Mouse (Mus musculus) left cerebral cortex, postnatal 14 days (tissue): ENCODE data around the gene Thra. TPM values are rescaled to one million over a fixed set of nuclear protein-coding genes. Genes with fewer than 3 reads are reported as not detected.
A peak's percentile ranks its signal among the peaks of the same experiment; 100 is the strongest.

Experiments used
- DNase-seq, 2 experiments: peaks; one replicate each; pipeline ENCODE4 v3.0.0; 2021 to 2022; ENCODE audit warnings: low spot score in 2 of 2, mixed read lengths in 1 of 2
- intact Hi-C: fragments of 180-260 bp; cut with DNase I; formaldehyde crosslinking; loops from one replicate; pipeline ENCODE4 v1.15.1; 2025
- total RNA-seq, 2 experiments: library from RNA; stranded (reverse); gene quantifications; 2 replicates each; pipeline ENCODE4 v1.2.3; 2021

The Thra gene
- total RNA-seq, 2 experiments from 2014 or later: 962 to 1,004 TPM

DNA sequence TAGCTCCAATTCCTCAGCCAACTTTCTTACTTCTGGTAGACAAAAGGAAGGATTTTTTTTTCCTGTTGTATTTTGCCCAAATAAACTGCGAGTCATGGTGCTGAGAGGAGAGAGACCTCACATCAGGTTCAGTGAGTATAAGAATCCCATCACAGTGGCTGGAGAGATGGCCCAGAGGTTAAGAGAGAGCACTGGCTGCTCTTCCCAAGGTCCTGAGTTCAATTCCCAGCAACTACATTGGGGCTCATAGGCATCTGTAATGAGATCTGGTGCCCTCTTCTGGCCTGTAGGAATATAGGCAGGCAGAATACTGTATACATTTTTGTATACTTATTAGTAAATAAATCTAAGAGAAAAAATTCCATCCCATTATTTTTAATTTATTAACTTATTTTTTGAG lies 47.3 kb downstream of the Thra start:
- intact Hi-C loops: loop anchor here (2.0 to 5.0 kb wide), 4 partner anchors 15 to 87 kb away; partner anchors contain the start of genes Csf3 and Thra
- no peak for DNase-seq

DNA sequence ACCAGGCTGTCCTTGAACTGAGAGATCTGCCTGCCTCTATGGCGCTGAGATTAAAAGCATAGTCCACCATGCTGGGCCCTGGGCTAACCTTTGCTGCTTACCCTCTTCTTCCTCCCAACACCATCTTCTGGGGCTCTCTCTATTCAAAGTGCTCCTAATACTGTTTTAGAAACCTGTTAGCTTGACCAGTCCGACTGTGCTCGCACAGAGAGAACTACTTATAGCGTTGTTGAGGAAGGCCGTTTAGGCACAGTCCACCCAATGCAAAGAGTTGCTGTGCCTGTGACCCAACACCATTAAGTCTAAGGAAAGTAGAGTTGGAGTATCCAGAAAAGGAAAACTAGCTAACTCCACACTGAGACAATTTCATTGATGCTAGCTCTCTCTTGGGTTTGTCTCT lies 47.7 kb downstream of the Thra start:
- DNase-seq: no peak
- intact Hi-C loops: loop anchor here (5.0 kb wide), 1 partner anchor 71 kb away; no protein-coding TSS in a partner anchor

DNA sequence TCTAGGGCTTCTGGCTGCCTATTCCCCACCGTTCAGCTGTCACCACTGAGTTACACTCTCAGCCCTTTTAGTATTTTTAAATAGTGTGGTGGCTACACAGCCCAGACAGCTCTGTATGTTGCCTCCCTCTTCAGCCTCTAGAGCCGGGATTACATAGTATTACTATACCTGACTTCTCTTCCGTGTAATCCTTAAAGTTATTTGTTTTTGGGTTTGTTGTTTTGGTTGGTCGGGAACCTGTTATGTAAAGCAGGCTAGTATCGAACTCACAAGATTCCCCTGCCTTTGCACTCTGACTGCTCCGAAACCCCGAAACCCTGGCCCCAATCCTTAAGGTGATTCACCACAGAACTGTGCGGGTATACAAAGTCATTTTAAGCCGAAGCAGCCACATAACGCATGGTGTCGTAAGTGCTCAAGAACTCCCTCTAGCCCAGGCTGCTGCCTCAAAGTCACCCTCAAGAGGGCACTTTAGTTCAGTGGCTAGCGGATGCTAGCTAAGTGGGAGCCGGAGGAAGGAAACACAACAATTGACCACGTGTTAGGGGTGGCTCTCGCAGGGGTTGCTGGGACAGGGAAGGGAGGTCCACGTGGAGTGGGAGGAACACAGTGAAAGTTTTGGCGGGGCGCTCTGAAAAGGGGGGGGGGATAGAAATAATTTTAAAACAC lies 48.2 kb downstream of the Thra start:
- DNase-seq: peak; percentile 85 to 90
- intact Hi-C loops: loop anchor here (5.0 kb wide), 1 partner anchor 71 kb away; no protein-coding TSS in a partner anchor

DNA sequence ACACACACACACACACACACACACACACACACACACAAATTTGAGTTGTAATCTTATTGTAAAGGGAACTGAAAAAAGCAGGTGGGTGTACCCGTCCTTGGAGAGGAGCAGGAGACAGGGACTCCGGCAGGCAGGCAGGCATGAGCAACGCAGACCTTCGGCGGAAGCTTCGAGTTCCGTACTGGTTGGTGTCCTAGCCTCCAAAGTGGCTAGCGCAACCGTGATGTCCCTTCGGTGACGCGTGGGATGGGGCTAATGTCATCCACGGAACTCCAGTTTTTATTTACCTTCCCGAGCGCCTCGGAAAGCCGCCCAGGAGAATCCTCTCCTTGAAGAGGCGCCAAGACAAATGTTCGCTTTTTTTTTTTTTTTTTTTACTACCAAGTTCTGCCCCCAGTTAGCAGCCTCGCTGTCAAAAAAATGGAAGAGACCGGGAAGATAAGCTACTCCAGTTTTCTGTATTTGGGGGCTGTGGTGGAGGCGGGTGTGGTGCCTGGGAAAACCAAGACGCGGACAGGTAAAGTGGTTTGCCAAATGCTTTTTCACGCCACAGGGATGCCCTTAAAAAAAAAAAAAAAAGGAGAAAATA lies 48.9 kb downstream of the Thra start:
- intact Hi-C loops: loop anchor here (5.0 kb wide), 1 partner anchor 72 kb away; no protein-coding TSS in a partner anchor
- no peak for DNase-seq

DNA sequence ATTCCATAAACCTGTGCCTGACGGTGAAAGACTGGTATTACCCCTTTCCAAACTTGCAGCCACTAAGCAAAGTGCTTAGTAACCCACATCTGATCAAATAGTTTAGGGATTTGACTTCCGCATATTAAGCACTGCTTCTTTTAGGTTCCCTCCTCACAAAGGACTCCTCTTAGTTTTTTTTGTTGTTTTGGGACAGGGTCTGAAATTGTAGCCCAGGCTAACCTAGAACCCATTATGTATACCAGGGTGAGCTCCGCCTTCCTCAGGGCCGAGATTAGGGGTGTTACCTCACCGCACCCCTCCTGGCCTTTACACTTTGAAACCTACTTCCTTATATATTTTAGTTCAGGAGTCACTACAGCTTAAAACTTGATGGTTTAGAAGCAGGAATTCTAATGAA lies 49.4 kb downstream of the Thra start:
- no peak for DNase-seq
- intact Hi-C loops: loop anchor here (5.0 kb wide), 1 partner anchor 73 kb away; no protein-coding TSS in a partner anchor

DNA sequence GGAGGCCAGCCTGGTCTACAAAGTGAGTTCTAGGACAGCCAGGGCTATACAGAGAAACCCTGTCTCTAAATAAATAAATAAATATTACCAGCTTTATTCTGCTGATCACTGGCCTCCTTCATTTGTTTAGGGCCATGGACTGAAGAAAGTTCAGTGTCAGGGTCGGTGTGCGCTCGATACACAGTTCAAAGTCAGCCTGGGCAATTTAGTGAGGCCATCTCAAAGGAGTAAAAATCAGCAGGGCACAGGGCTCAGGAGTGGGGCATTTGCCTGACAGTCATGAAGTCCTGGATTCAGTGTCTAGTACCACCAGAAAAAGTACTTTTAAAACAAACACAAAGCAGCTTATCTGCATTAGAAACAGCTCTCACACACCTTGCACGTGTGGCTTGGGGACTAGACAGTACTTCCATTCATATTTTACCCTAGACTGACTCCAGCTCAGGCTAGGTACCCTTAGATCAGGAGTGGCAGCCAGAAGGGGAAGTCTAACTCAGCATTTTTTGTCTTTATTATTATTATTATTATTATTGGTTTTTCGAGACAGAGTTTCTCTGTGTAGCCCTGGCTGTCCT lies 50.3 kb downstream of the Thra start:
- DNase-seq: no peak
- intact Hi-C loops: no loop called here

DNA sequence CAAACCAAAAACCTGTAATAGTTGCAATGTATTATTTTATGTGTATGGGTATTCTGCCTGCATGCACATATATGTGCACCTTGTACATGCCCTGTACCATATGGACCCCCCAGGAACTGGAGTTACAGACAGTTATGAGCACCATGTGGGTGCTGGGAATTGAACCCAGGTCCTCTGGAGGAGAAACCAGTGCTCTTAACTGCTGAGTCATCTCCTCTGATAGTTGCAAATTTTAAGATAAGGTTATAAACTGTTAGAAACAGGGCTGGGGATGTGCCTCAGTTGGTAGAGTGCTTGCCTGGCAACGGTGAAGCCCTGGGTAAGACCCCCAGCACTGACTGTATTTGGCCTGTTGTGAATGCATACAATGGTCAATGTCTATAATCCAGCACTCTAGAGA lies 51.0 kb downstream of the Thra start:
- no peak for DNase-seq
- intact Hi-C loops: no loop called here

DNA sequence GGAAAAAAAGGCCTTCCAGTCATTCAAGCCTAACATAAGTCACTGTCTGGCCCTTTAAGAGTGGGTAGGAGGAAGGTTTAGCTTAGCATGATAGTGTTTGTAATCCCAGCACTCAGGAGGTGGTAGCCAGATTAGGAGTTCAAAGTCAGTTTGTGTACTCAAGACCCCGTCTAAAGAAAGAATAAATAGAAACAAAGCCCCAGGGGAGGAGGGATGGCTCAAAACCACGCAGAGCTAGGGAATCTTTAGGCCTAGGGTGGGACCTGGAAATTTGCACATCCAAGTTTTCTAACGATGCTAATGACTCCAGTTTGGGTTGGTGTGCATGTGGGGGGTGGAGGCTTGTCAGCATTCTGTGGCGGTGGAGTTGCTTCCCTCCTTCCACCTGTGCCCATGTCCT lies 51.6 kb downstream of the Thra start:
- intact Hi-C loops: no loop called here
- DNase-seq: no peak

DNA sequence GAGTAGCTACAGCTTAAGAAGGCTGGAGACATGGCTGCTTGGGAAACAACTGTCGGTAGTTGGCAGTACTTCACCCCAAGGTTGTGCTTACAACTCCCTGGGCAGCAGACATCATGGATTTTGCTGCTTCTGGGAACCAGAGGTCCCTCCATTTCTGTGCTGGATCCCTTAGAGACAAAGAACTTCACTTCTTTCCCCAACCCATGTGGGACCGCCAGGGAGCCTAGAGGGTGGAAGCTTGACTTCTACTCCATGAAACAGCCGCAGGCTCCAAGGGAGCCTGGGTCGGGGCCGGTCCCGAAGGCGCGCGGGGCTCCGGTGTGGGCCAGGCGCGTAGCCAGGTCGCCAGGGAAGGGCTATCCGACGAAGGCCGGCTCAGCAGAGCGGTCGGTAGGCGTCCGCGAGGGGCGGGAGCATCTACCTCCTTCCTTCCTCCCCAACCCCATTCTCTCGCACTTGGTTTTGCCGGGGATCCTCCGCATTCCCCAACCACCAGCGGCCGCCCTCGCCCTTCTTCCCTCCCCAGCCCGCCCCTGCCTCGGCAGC lies 54.1 kb downstream of the Thra start:
- intact Hi-C loops: no loop called here
- peak in 1 of 2 experiments; percentile 66 for DNase-seq

DNA sequence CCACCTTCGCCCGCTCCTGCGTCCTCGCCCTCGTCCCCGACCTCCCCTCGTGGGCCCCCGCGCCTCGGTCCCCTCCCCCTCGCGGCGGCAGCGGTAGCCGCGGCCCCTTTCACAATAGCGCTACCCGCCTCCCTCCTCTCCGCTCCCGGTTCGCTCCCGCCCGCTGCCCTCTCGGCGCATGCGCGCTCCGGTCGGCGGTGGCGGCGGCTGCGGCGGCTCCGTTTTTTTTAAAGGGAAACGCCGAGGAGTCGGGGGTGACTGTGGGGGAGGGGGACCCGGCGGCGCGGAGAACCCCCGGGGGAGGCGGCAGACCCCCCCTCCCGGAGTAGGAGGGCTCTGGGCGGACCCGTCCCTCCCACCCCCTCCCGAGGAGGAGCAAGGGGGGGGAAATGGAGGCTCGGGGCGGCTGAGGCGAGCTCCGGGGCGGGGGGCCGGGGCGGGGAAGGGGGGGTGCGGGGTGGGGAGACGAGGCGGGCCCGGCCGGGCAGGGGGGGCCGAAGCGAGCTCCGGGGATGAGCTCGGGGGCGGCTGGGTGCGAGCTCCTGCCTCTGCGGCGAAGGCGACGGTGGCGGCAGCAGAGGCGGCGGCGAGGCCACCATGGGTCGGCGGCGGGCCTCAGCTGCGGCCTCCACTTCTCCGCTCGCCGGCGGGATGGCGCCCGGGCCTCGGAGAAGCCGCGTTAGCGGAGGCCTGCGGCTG lies 54.7 kb downstream of the Thra start, which contains the start of gene Msl1:
Gene Msl1, plus strand, starts transcription at position 502 of the 699 bp plus-strand sequence.
- intact Hi-C loops: no loop called here
- DNase-seq: peak in 1 of 2 experiments; percentile 88

DNA sequence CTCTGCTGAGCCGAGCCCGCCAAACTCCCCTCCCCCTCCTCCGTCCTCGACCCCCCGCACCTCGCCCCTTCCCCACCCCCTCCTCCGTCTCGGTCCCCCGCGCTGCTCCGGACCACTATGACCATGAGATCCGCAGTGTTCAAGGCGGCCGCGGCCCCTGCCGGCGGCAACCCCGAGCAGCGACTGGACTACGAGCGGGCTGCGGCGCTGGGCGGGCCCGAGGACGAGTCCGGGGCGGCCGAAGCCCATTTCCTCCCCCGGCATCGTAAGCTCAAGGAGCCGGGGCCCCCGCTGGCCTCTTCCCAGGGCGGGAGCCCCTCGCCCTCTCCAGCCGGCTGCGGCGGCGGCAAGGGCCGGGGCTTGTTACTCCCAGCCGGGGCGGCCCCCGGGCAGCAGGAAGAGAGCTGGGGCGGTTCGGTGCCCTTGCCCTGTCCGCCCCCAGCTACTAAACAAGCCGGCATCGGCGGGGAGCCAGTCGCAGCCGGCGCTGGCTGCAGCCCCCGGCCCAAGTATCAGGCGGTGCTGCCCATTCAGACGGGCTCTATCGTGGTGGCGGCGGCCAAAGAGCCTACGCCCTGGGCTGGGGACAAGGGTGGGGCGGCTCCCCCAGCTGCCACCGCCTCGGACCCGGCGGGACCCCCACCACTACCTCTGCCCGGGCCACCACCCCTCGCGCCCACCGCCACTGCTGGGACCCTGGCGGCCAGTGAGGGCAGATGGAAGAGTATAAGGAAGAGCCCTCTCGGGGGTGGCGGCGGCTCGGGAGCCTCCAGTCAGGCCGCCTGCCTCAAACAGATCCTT lies 55.5 kb downstream of the Thra start:
- no peak for DNase-seq
- intact Hi-C loops: no loop called here

DNA sequence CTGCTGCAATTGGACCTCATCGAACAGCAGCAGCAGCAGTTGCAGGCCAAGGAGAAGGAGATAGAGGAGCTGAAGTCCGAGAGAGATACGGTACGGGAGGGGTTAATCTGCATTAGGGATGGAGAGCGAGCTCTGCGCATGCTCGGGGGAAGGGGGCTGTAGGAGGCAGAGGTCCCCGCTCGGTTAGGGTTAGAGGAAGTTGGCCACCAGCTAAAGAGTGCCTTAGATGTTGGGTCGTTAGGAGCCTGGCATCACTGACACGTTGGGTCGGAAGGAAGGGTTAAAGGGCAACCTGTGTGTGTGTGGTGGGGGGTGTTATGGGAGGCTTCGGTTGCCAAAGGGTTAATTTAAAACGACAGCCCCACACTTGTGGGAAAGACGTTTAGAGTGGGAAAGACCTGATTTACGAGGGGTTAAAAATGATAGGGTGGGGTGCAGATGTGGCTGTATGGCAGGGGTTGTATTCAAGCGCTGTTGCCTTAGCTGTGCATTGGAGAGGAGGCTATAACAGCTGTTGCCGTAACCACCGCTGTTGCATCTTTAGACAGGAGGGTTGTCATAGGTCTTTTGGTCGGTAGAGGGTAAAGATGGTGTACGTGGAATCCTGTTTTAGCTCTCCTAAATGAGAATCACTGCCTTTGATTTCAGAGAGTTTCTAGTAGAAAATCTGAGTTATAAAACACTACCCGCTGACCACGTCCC lies 56.2 kb downstream of the Thra start:
- peak; percentile 76 to 86 for DNase-seq
- intact Hi-C loops: no loop called here

DNA sequence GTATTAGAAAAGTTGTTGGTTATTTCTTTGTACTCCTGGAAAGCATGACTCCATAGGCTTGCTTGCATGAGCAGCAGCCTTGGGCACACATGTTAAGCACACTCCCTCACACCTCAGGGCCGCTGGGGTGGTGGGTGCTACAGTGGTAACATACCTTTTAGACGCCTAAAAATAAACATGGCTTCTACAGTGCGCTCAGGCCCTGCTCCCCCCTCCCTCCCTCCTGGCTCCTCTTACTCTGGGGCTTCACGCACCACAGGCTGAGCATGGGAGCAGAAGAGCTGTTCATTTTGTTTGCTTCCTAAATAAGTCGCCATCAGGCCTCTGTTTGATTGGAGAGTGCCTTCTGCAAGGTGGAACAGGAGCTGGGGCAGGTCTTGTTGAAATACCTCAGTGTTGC lies 56.9 kb downstream of the Thra start:
- intact Hi-C loops: no loop called here
- DNase-seq: no peak

DNA sequence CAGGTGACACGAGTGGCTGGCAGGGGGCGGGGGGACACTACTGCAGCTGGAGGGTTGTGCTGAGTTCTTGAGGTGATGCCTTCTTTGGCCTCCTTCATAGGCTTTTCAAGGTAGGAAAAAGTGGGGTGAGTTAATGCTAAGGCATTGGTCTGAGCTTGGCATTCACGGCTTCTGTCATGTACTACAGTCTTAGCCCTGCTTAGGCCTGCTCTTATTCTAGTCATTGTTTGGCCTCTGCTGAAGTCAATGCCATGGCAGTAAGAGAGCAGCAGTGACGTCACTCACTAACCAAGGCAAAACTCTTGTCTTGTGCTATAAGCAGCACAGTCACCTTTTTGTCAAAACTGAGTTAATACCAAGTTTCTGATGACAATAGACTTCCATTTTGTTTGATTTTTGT lies 57.5 kb downstream of the Thra start:
- DNase-seq: no peak
- intact Hi-C loops: no loop called here

DNA sequence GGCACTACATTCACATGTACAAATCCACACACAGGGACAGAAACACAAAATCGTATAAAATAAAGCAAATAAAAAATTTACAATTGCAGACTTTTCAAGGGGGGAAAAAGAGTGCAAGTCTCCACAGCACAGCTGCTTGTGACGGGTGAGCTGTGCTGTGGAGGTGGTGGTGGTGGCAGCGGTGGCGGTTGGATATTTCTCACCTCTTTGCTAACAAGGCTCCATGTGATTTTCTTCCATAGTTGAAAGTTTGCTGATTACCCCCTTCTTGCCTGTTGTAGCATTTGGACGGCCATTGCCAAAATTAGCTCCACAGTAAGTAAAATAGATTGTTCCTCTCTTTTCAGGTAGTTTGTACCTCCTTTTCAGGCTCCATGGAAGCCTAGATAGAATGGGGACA lies 64.2 kb downstream of the Thra start, which contains the start of gene Casc3:
Gene Casc3, plus strand, starts transcription at position 301 of the 400 bp plus-strand sequence.
- no peak for DNase-seq
- intact Hi-C loops: no loop called here

DNA sequence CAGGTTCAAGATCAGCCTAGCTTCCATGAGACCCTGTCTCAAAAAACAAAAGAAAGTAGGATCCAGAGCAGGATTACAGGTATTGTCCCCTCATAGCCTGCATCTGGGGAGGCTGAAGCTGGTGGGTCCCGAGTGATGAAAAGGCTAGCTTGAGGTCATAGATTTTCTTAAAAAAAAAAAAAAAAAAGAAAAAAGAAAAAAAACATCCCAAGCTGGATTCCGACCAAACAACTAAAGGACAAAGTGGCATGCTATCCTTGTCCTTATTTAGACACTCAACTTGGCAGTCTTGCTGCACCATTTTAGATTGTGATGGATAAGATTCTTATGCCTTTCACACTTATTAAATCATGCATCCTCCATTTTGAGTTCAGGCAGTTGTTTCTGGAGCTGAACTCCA lies 68.0 kb downstream of the Thra start:
- no peak for DNase-seq
- intact Hi-C loops: no loop called here

DNA sequence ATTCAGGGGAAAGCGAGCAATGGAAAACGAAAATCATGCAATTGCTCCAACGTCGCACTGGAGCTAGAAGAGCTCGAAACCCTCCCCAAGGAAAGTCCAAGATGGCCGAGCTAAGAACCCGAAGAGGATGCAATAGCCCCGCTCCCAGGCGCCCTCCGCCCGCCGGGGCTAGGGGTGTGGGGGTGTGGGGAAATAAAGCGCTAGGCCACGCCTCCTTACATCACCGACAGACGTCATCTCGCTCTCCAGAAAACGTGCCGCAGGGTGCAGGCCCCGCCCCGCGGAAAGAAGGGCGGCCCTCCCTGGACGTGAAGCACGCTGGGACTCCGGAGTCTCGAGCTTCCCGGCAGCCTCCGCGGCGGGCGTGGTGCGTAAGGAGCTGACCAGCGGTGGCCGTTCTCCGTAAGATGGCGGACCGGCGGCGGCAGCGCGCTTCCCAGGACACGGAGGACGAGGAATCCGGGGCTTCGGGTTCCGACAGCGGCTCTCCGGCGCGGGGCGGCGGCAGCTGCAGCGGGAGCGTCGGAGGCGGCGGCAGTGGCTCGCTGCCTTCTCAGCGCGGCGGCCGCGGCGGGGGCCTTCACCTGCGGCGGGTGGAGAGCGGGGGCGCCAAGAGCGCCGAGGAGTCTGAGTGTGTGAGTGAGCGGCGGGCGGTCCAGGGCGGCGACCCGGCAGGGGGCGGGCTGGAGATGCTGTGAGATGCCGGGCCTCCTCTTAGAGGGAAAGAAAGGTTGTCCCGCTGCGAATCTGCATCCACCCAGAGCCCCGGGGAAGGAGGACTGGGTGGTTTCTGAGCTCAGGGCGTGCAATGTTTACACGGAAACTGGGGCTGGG lies 69.2 kb downstream of the Thra start:
- intact Hi-C loops: no loop called here
- peak; percentile 99 for DNase-seq

DNA sequence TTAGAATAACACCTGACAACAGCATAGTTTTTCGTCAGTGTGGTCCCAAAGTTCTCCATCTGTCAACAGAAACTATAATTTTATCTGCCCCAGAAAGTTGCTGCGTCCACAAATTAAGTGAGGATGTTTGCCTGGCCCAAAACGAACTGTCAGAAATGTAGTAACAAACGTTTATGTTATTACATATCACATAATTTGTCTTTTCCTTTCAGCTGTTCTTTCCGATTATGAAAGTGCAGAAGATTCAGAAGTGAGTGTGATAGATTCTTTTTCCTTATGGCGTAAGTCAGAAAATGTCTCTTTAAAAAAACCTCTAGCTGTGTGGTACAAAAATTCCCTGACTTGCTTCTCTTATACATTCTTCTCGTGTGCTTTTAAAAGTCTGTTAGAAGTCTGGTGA lies 70.2 kb downstream of the Thra start:
- intact Hi-C loops: no loop called here
- DNase-seq: no peak
